Mouse (Mus musculus): ENCODE data around the gene Pcnx. TPM values are rescaled to one million over a fixed set of nuclear protein-coding genes. Genes with fewer than 3 reads are reported as not detected.

Gene Pcnx
- total and polyA plus RNA-seq, 2 experiments from 2014 or later, result 7.8 to 42.4 TPM

DNA sequence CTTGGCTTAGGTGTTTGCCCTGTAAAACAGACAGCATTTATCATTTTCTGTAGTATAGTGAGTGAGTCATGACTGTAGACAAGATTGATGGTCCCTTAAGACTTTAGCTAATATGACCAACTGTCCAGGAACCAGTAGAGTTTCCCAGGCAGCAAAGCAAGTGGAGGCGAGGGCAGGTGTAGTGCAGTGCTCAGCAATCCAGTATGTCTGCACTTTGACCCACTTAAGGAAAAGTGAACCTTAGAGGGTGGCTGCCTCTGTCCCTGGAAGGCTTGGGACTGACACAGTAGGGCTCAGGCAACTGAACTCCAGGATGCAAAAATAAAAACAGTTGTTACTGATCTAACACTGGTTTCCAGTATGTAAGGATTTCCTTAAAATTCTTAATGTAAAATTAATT is 32.1 kb downstream of the Pcnx start:
- no peaks in the 10 kb centered on the region for H3K36me3 ChIP-seq (ENCODE audit: insufficient read depth, low read length)
- 93% methylated on average over 1 of the region's 1 CpGs for WGBS
- no peak overlapping the region for H3K27ac ChIP-seq
- no peaks in the 10 kb centered on the region for H3K27me3 ChIP-seq (ENCODE audit: insufficient read depth, low read length)
- no peaks in the 10 kb centered on the region for H3K9me3 ChIP-seq (ENCODE audit: low read length)
- no peaks in the 10 kb centered on the region for H3K4me1 ChIP-seq (ENCODE audit: insufficient read depth, low read length)
- H3K4me2 ChIP-seq (ENCODE audit: low read depth, low read length), result no peak overlapping the region
- no peak for TF ChIP-seq CTCF (IDR thresholded peaks at IDR 0.05; ENCODE audit: low read depth)
- ATAC-seq (no peak), DNase-seq (ENCODE audit: low spot score) (no peak)
- no peak overlapping the region for H3K4me3 ChIP-seq (ENCODE audit: low read length)
- H3K9ac ChIP-seq (replicated peaks; ENCODE audit: low read length), result no peak overlapping the region

DNA sequence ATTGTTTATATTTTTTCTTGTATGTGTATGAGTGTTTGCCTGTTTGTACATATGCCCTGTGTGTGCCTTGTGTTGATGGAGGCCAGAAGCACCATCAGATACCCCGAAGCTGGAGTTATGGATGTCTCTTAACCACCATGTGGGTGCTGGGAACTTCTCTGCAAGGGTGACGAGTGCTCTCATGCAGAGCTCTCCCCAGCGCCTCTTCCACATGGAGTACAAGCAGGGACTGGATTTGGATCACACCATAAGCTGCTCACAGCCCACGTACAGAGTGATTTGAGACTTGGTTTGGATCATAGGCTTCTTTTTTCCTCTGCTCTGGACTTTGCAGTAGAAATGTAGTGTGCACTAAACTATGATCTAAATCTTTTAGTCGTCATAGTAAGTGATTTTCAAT is 34.5 kb downstream of the Pcnx start:
- no peaks in the 10 kb centered on the region for H3K9me3 ChIP-seq (ENCODE audit: low read length)
- H3K9ac ChIP-seq (replicated peaks; ENCODE audit: low read length), result no peak overlapping the region
- no peak overlapping the region for H3K4me2 ChIP-seq (ENCODE audit: low read depth, low read length)
- no peaks in the 10 kb centered on the region for H3K4me1 ChIP-seq (ENCODE audit: insufficient read depth, low read length)
- TF ChIP-seq CTCF (IDR thresholded peaks at IDR 0.05; ENCODE audit: low read depth), result no peak
- H3K27me3 ChIP-seq (ENCODE audit: insufficient read depth, low read length), result no peaks in the 10 kb centered on the region
- H3K27ac ChIP-seq, result no peak overlapping the region
- 87% methylated on average over 5 of the region's 5 CpGs for WGBS
- ATAC-seq (no peak), DNase-seq (ENCODE audit: low spot score) (no peak)
- H3K4me3 ChIP-seq (ENCODE audit: low read length), result no peak overlapping the region
- H3K36me3 ChIP-seq (ENCODE audit: insufficient read depth, low read length), result no peaks in the 10 kb centered on the region

DNA sequence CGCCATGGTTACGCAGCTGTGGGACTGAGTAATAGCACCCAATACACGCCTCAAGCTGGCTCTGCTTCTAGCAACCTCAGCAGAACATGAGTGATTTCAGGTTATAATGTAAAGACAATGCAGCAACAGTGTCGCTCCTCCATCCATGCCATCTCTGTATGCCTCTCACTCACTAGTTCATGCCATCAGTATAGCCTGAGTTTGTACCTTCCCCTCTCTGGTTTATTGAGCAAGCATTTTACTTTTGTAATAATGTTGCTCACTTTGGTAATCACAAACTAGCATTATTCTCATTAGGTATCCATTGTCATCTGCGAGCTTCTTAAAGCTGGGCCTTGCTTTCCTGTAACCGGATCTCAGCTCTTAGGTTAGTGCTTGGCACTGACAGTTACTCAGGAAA is 36.2 kb downstream of the Pcnx start:
- WGBS, result 90% methylated on average over 6 of the region's 6 CpGs
- no peak for TF ChIP-seq CTCF (IDR thresholded peaks at IDR 0.05; ENCODE audit: low read depth)
- DNase-seq (ENCODE audit: low spot score) (no peak), ATAC-seq (no peak)
- Histone ChIP-seq H3K4me1 (ENCODE audit: insufficient read depth, low read length) (no peaks in the 10 kb centered on the region), H3K27me3 (ENCODE audit: insufficient read depth, low read length) (no peaks in the 10 kb centered on the region), H3K9ac (replicated peaks; ENCODE audit: low read length) (no peak overlapping the region), H3K36me3 (ENCODE audit: insufficient read depth, low read length) (no peaks in the 10 kb centered on the region), H3K9me3 (ENCODE audit: low read length) (no peaks in the 10 kb centered on the region), H3K4me3 (ENCODE audit: low read length) (no peak overlapping the region), H3K27ac (no peak overlapping the region), H3K4me2 (ENCODE audit: low read depth, low read length) (no peak overlapping the region)

DNA sequence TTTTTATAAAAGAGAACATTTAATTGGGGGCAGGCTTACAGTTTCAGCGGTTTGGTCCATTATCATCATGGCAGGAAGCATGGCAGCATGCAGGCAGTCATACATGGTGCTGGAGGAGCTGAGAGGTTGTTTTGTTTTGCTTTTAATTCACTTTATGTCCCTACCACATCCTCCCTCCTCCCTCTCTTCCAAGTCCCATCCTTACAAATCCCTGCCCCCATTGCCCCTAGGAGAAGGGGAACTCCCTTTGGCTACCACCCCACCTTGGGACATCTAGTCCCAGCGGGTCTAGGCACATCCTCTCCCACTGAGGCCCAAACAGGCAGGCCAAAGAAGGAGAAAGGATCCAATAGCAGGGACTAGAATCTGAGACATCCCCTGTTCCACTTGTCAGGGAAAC is 44.6 kb downstream of the Pcnx start:
- Histone ChIP-seq H3K27ac (no peak overlapping the region), H3K9me3 (ENCODE audit: low read length) (no peaks in the 10 kb centered on the region), H3K27me3 (ENCODE audit: insufficient read depth, low read length) (no peaks in the 10 kb centered on the region), H3K4me1 (ENCODE audit: insufficient read depth, low read length) (no peaks in the 10 kb centered on the region), H3K36me3 (ENCODE audit: insufficient read depth, low read length) (peaks cover 9% of the 10 kb centered on the region; the same call in 1 of the 2 replicates), H3K4me2 (ENCODE audit: low read depth, low read length) (no peak overlapping the region), H3K9ac (replicated peaks; ENCODE audit: low read length) (no peak overlapping the region), H3K4me3 (ENCODE audit: low read length) (no peak overlapping the region)
- no peak for TF ChIP-seq CTCF (IDR thresholded peaks at IDR 0.05; ENCODE audit: low read depth)
- DNase-seq (ENCODE audit: low spot score) (no peak), ATAC-seq (no peak)
- WGBS, result 87% methylated on average over 2 of the region's 2 CpGs

DNA sequence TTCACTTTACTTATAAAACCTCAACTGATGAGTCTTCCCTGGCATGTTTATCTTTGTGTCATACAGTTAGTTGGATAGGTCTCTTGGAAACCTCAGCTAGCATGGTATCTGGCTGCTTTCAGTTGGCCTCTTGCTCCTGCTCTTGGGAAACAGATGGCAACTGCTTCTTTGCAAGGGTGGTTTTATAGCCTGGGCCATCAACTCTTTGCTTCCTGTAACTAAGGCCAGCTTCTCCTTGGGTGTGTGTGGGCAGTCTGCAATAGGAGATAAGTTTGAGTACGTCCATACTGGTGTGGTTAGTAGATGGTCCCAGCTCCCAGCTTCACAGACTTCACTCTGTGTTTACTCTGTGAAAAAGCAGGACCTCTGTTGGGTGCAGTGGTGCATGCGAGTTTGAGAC is 46.0 kb downstream of the Pcnx start:
- ATAC-seq, result no peak
- Histone ChIP-seq H3K27me3 (ENCODE audit: insufficient read depth, low read length) (no peaks in the 10 kb centered on the region), H3K36me3 (ENCODE audit: insufficient read depth, low read length) (peaks cover 9% of the 10 kb centered on the region; the same call in 1 of the 2 replicates), H3K4me1 (ENCODE audit: insufficient read depth, low read length) (no peaks in the 10 kb centered on the region), H3K4me2 (ENCODE audit: low read depth, low read length) (no peak overlapping the region), H3K9me3 (ENCODE audit: low read length) (no peaks in the 10 kb centered on the region), H3K9ac (replicated peaks; ENCODE audit: low read length) (no peak overlapping the region), H3K27ac (no peak overlapping the region), H3K4me3 (ENCODE audit: low read length) (no peak overlapping the region)
- WGBS, result 95% methylated on average over 2 of the region's 2 CpGs
- TF ChIP-seq CTCF (IDR thresholded peaks at IDR 0.05; ENCODE audit: low read depth), result no peak
- no peak for DNase-seq (ENCODE audit: low spot score)

DNA sequence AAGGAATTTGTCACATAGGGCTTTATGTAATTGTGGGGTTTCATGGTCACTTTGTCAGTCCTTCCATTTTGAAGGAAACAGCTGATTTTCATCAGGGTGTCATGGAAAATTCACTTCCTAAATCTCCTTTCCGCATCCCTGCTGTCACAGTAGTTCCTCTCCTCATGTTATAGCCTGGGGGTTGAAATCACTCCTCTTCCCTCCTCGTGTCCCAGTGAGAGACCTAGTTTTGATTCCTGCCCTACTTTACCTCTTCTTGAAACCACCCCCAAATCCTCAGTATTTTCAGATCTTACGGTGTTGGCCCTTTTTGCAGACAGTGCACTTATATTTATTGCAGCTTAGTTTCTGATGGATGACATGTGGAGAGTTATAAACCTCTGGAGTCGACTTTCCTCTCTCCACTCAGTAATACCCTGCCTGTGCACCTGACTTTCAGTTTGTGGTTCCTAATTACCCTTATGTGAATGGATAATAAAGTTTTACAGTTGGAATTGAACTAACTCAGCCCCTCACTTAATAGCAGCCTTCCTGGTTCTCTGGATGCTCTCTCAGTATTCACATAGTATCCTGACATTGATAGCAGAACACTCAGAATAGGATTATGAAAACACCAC is 48.0 kb downstream of the Pcnx start:
- WGBS, result 55% methylated on average over 4 of the region's 4 CpGs
- TF ChIP-seq CTCF (IDR thresholded peaks at IDR 0.05; ENCODE audit: low read depth), result no peak
- H3K36me3 ChIP-seq (ENCODE audit: insufficient read depth, low read length), result peaks cover 9% of the 10 kb centered on the region; the same call in 1 of the 2 replicates

DNA sequence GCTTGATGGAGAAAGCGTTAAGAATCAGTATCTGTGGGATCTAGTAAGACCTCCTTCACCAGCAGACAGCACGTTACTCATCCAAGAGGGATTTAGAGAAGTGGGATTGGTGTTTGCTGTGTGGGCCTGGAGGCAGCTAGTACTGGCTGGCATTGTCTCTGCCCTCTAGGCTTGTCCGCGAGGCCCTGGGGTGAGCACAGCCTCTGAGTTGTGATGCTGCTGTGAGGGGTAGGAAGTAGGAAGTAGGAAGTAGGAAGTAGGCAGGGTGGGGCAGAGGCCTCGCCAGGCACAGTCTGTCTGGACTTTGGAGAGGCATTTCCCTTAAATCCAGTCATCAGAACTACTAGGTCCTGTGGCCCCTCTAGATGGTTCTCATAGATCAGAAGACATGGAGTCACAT is 50.6 kb downstream of the Pcnx start:
- H3K4me1 ChIP-seq (ENCODE audit: insufficient read depth, low read length), result no peaks in the 10 kb centered on the region
- H3K9me3 ChIP-seq (ENCODE audit: low read length), result no peaks in the 10 kb centered on the region
- no peaks in the 10 kb centered on the region for H3K27me3 ChIP-seq (ENCODE audit: insufficient read depth, low read length)
- no peak overlapping the region for H3K9ac ChIP-seq (replicated peaks; ENCODE audit: low read length)
- DNase-seq (ENCODE audit: low spot score) (no peak), ATAC-seq (no peak)
- peaks cover 13% of the 10 kb centered on the region; the same call in 1 of the 2 replicates for H3K36me3 ChIP-seq (ENCODE audit: insufficient read depth, low read length)
- no peak overlapping the region for H3K4me2 ChIP-seq (ENCODE audit: low read depth, low read length)
- 79% methylated on average over 5 of the region's 5 CpGs for WGBS
- H3K27ac ChIP-seq, result no peak overlapping the region
- TF ChIP-seq CTCF (IDR thresholded peaks at IDR 0.05; ENCODE audit: low read depth), result no peak
- H3K4me3 ChIP-seq (ENCODE audit: low read length), result no peak overlapping the region

More for the DNA sequence above, 48.0 kb downstream of the Pcnx start:
- Histone ChIP-seq H3K4me2 (ENCODE audit: low read depth, low read length) (no peak overlapping the region), H3K9me3 (ENCODE audit: low read length) (no peaks in the 10 kb centered on the region), H3K4me3 (ENCODE audit: low read length) (no peak overlapping the region), H3K27me3 (ENCODE audit: insufficient read depth, low read length) (no peaks in the 10 kb centered on the region), H3K4me1 (ENCODE audit: insufficient read depth, low read length) (no peaks in the 10 kb centered on the region), H3K9ac (replicated peaks; ENCODE audit: low read length) (no peak overlapping the region), H3K27ac (no peak overlapping the region)
- no peak for ATAC-seq
- no peak for DNase-seq (ENCODE audit: low spot score)

All from hindbrain, postnatal 0 days (tissue).